Mouse (Mus musculus): ENCODE measurements around the gene Cnpy1. TPM values are rescaled to one million over a fixed set of nuclear protein-coding genes. Genes with fewer than 3 reads are reported as not detected.

Gene Cnpy1
- total and polyA plus RNA-seq, 3 experiments = not detected

DNA sequence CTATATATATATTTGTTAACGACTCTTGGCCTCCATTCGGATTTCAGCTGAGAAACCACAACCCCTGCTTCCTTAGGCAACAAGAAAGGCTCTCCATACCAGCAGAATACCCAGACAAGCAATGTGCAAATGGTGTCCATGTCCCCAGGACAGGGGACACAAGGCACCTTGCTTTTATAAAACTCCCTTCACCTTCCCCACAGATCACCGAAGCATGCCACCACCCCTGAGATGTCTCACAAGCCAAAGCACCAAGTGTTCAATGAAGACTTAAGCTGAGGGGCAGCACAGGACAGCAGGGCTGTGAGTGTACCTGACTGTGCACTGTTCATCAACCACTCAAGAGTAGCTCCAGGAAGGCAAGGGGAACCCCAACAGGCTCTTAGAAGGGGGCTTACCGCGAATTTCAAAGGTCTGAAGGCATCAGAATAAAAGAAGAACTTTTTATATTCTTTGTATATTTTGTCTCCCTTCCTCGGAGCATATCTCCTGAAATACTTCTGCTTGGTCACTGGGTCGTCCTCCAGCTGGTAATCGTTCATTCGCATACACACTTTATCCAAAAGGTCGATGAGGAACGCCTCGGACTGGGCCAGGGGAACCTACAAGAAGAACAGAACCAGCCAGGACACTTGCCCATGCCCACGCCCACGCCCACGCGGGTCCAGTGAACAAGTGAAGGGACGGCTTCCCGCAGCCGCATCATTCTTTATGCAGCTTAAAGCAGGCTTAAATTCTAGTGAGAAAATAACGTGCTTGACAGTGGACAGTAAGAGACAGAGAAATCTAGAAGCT, 36.7 kb downstream of the Cnpy1 start:
- Histone ChIP-seq H3K9ac (ENCODE audit: control insufficient read depth, low read depth, low read length, poor library complexity, severe bottlenecking) (no peak overlapping the region), H3K4me3 (ENCODE audit: control insufficient read depth in 1 of 2, insufficient read depth in 1 of 2, low read depth in 2 of 2, low read length in 2 of 2) (no peak overlapping the region), H3K4me1 (ENCODE audit: control insufficient read depth in 1 of 2, insufficient read depth in 2 of 2, low read length in 2 of 2) (no peaks in the 10 kb centered on the region), H3K36me3 (ENCODE audit: control insufficient read depth in 1 of 2, insufficient read depth in 2 of 2, low read length in 2 of 2) (no peaks in the 10 kb centered on the region), H3K27me3 (ENCODE audit: control insufficient read depth in 1 of 2, insufficient read depth in 2 of 2, low read length in 2 of 2) (no peaks in the 10 kb centered on the region), H3K79me2 (ENCODE audit: control insufficient read depth, insufficient read depth, low read length, poor library complexity) (no peaks in the 10 kb centered on the region), H3K9me3 (replicated peaks; ENCODE audit: insufficient read depth, low read length) (no peaks in the 10 kb centered on the region), H3K27ac (ENCODE audit: control insufficient read depth, low read depth, low read length) (no peak overlapping the region)
- TF ChIP-seq MAX (IDR thresholded peaks at IDR 0.05; ENCODE audit: low read length) = no peak
- TF ChIP-seq GABPA (IDR thresholded peaks at IDR 0.05; ENCODE audit: low read depth, low read length) = no peak
- no peak for TF ChIP-seq BHLHE40 (IDR thresholded peaks at IDR 0.05; ENCODE audit: borderline replicate concordance, low read depth, low read length)
- TF ChIP-seq ELF1 (IDR thresholded peaks at IDR 0.05; ENCODE audit: low read depth, low read length) = no peak
- TF ChIP-seq ZC3H11A (IDR thresholded peaks at IDR 0.05; ENCODE audit: low read depth, low read length) = no peak
- TF ChIP-seq UBTF (IDR thresholded peaks at IDR 0.05; ENCODE audit: borderline replicate concordance, insufficient read depth, low read depth, low read length) = no peak
- TF ChIP-seq HCFC1 (IDR thresholded peaks at IDR 0.05; ENCODE audit: low read depth, low read length) = no peak
- DNase-seq (ENCODE audit: low read depth, low spot score) = no peak

DNA sequence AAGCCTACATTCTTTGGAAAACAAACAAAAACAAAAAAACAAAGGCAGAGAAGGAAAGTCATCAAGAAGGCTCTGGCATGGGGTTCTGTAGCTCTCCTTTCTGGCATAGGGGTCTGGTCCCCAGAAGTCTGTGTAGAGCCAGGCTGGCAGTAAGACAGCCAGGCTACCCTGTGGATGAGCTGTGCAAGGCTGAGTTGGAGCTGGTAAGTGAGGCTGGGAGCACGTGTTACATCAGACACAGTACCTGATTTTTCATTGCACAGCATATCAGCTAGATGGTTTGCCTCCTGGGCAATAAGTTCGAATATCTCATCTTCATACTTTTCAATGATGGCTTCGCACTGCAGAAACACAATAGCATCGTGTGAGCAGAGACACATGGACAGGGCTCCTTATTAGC, 38.6 kb downstream of the Cnpy1 start:
- H3K27ac ChIP-seq (ENCODE audit: control insufficient read depth, low read depth, low read length) = no peak overlapping the region
- no peaks in the 10 kb centered on the region for H3K27me3 ChIP-seq (ENCODE audit: control insufficient read depth in 1 of 2, insufficient read depth in 2 of 2, low read length in 2 of 2)
- H3K4me1 ChIP-seq (ENCODE audit: control insufficient read depth in 1 of 2, insufficient read depth in 2 of 2, low read length in 2 of 2) = no peaks in the 10 kb centered on the region
- no peaks in the 10 kb centered on the region for H3K36me3 ChIP-seq (ENCODE audit: control insufficient read depth in 1 of 2, insufficient read depth in 2 of 2, low read length in 2 of 2)
- no peak overlapping the region for H3K9ac ChIP-seq (ENCODE audit: control insufficient read depth, low read depth, low read length, poor library complexity, severe bottlenecking)
- H3K4me3 ChIP-seq (ENCODE audit: control insufficient read depth in 1 of 2, insufficient read depth in 1 of 2, low read depth in 2 of 2, low read length in 2 of 2) = no peak overlapping the region
- no peaks in the 10 kb centered on the region for H3K9me3 ChIP-seq (replicated peaks; ENCODE audit: insufficient read depth, low read length)
- no peak for DNase-seq (ENCODE audit: low read depth, low spot score)
- TF ChIP-seq HCFC1 (IDR thresholded peaks at IDR 0.05; ENCODE audit: low read depth, low read length) = no peak
- no peak for TF ChIP-seq NRF1 (IDR thresholded peaks at IDR 0.05; ENCODE audit: insufficient read depth, low read depth, low read length, poor library complexity, severe bottlenecking)
- TF ChIP-seq TAL1 (IDR thresholded peaks at IDR 0.05; ENCODE audit: low read length) = no peak
- TF ChIP-seq BHLHE40 (IDR thresholded peaks at IDR 0.05; ENCODE audit: borderline replicate concordance, low read depth, low read length) = no peak
- no peak for TF ChIP-seq GABPA (IDR thresholded peaks at IDR 0.05; ENCODE audit: low read depth, low read length)
- no peak for TF ChIP-seq MAX (IDR thresholded peaks at IDR 0.05; ENCODE audit: low read length)
- no peak for TF ChIP-seq TBP (IDR thresholded peaks at IDR 0.05; ENCODE audit: low read depth, low read length)
- TF ChIP-seq ZC3H11A (IDR thresholded peaks at IDR 0.05; ENCODE audit: low read depth, low read length) = no peak
- TF ChIP-seq CHD2 (IDR thresholded peaks at IDR 0.05; ENCODE audit: low read length) = no peak
- no peak for TF ChIP-seq CHD1 (IDR thresholded peaks at IDR 0.05; ENCODE audit: low read depth, low read length)
- no peak for TF ChIP-seq ETS1 (IDR thresholded peaks at IDR 0.05; ENCODE audit: low read depth, low read length)
- TF ChIP-seq POLR2AphosphoS5 (IDR thresholded peaks at IDR 0.05; ENCODE audit: borderline replicate concordance, low read depth, low read length) = no peak
- no peak for TF ChIP-seq MAZ (IDR thresholded peaks at IDR 0.05; ENCODE audit: low read depth, low read length)
- no peak for TF ChIP-seq ZKSCAN1 (IDR thresholded peaks at IDR 0.05; ENCODE audit: low read depth, low read length)
- no peak for TF ChIP-seq ZMIZ1 (IDR thresholded peaks at IDR 0.05; ENCODE audit: low read depth, low read length)
- no peak for TF ChIP-seq USF1 (IDR thresholded peaks at IDR 0.05; ENCODE audit: low read depth, low read length)
- TF ChIP-seq NELFE (IDR thresholded peaks at IDR 0.05; ENCODE audit: low read depth, low read length) = no peak
- no peak for TF ChIP-seq KAT2A (conservative IDR thresholded peaks at IDR 0.05; ENCODE audit: low read depth, low read length)
- no peak for TF ChIP-seq ZNF384 (IDR thresholded peaks at IDR 0.05; ENCODE audit: low read depth, low read length)
- no peak for TF ChIP-seq TCF12 (IDR thresholded peaks at IDR 0.05; ENCODE audit: low read depth, low read length)
- no peaks in the 10 kb centered on the region for H3K79me2 ChIP-seq (ENCODE audit: control insufficient read depth, insufficient read depth, low read length, poor library complexity)
